Mouse (Mus musculus) embryonic facial prominence, embryonic 13.5 days (tissue): ENCODE measurements around the gene Dhrs1. TPM values are rescaled to one million over a fixed set of nuclear protein-coding genes. Genes with fewer than 3 reads are reported as not detected.
A peak's percentile ranks its signal among the peaks of the same experiment; 100 is the strongest.

Source experiments
- ATAC-seq: fragments of 200-750 bp; cut with Nextera tagmentation; 2 replicates; pipeline ENCODE4 v1.8.0; 2017; ENCODE audit warnings: low read depth; ENCODE audit not compliant: insufficient number of reproducible peaks, insufficient read depth, low FRiP score, low TSS enrichment
- H3K27ac ChIP-seq: fragments of 300-500 bp; sonication (generic); 2 replicates; pipeline ENCODE4 v1.5.1; 2015; ENCODE audit warnings: moderate library complexity, mild to moderate bottlenecking, inconsistent platforms
- H3K27me3 ChIP-seq: fragments of 300-500 bp; sonication (generic); 2 replicates; pipeline ENCODE4 v1.6.1; 2015; ENCODE audit warnings: mild to moderate bottlenecking, inconsistent platforms
- H3K36me3 ChIP-seq: fragments of 300-500 bp; sonication (generic); 2 replicates; pipeline ENCODE4 v1.6.1; 2015; ENCODE audit warnings: mild to moderate bottlenecking, inconsistent platforms
- H3K4me1 ChIP-seq: fragments of 300-500 bp; sonication (generic); 2 replicates; pipeline ENCODE4 v1.6.1; 2015; ENCODE audit warnings: inconsistent platforms
- H3K4me2 ChIP-seq: fragments of 300-500 bp; sonication (generic); 2 replicates; pipeline ENCODE4 v1.6.1; 2015; ENCODE audit warnings: moderate library complexity, mild to moderate bottlenecking, inconsistent platforms
- H3K4me3 ChIP-seq: fragments of 300-500 bp; sonication (generic); 2 replicates; pipeline ENCODE4 v1.5.1; 2015; ENCODE audit warnings: mild to moderate bottlenecking, inconsistent platforms
- H3K9ac ChIP-seq: fragments of 300-500 bp; sonication (generic); 2 replicates; pipeline ENCODE4 v1.6.1; 2015; ENCODE audit warnings: mild to moderate bottlenecking, inconsistent platforms
- H3K9me3 ChIP-seq: fragments of 300-500 bp; sonication (generic); 2 replicates; pipeline ENCODE4 v1.6.1; 2016; ENCODE audit warnings: inconsistent platforms
- WGBS: fragments of 180-500 bp; shearing (Covaris S2); methylation state at CpG from one replicate; pipeline ENCODE4 v1.1.7; 2015; ENCODE audit warnings: mixed read lengths; 5-methylcytosine and 5-hydroxymethylcytosine counted together
- polyA plus RNA-seq: library from polyadenylated mRNA; unstranded; fragments of >200 nt; fragmentation: Nextera tagmentation; extraction: Ambion mirVana; gene quantifications from 2 replicates; pipeline ENCODE4 v1.2.1, GENCODE M21; 2015

The Dhrs1 gene
- polyA plus RNA-seq: 84.5 and 102 TPM in 2 replicates

DNA sequence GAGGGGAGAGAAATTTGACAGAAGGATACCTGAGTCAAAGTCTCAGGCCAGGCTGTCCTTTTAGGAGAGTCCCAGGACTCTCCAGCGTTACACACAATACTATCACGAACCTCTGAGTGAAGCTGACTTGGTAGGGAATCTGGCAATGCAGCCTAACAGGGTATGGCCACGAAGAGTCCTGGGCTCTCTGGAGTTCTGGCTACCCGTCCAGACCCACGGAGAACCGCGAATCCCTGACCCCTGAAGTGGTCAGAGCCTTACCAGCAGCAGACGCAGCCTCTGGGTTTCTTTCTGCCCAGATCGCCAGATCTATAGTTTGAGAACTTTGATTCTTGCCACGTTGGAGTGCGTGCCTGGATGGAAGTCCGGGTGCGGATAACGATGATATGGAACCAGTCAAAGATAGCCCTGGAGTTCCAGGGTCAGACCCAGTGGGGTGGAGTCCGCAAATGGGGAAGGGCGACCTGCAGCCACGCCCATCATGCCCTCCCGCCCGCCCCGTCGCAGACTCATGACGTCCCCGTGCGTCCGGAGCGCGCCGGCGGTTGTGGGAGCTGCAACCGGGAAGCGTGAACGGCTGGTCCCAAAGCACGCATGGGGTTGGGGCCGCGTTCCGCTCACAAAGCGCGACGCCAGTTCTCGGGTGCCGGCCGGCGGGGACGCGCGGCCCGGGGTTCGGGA, at the start of gene Dhrs1, which contains the start of gene Nop9:
Dhrs1 (minus strand) TSS at position 511 of the 681 bp plus-strand sequence.
Nop9 (plus strand) TSS at position 514 of the 681 bp plus-strand sequence.
- Histone ChIP-seq H3K4me2 (peak within 1 kb of the TSS; percentile 99), H3K36me3 (peaks cover 43% of the 10 kb centered on the region), H3K9me3 (no peaks in the 10 kb centered on the region), H3K9ac (peak within 1 kb of the TSS; percentile 87), H3K4me3 (peak within 1 kb of the TSS; percentile 89), H3K27ac (peak within 1 kb of the TSS; percentile 71), H3K27me3 (no peaks in the 10 kb centered on the region), H3K4me1 (peaks cover 33% of the 10 kb centered on the region)
- WGBS: 1% methylated on average over 47 of the region's 48 CpGs
- peak; percentile 57 for ATAC-seq

- H3K4me3 ChIP-seq: no peak overlapping the region
- H3K27me3 ChIP-seq: peaks cover 7% of the 10 kb centered on the region
- no peak overlapping the region for H3K9ac ChIP-seq
- no peaks in the 10 kb centered on the region for H3K9me3 ChIP-seq
- no peak overlapping the region for H3K4me2 ChIP-seq
- H3K36me3 ChIP-seq: no peaks in the 10 kb centered on the region
- no peak for ATAC-seq
- WGBS: 60% methylated on average over 2 of the region's 2 CpGs
- no peak overlapping the region for H3K27ac ChIP-seq
- peaks cover 3% of the 10 kb centered on the region; the same call in 1 of the 2 replicates for H3K4me1 ChIP-seq
These were observed 48.5 kb upstream of the Dhrs1 start for GRCm38 (mm10) chr14:55793946-55794345.

GRCm38 (mm10) chr14:55793461-55793860, 48.0 kb upstream of the Dhrs1 start:
- Histone ChIP-seq H3K9ac (no peak overlapping the region), H3K4me3 (no peak overlapping the region), H3K27me3 (peaks cover 9% of the 10 kb centered on the region), H3K27ac (no peak overlapping the region), H3K9me3 (no peaks in the 10 kb centered on the region), H3K4me2 (no peak overlapping the region), H3K36me3 (no peaks in the 10 kb centered on the region), H3K4me1 (peaks cover 4% of the 10 kb centered on the region; the same call in 1 of the 2 replicates)
- WGBS: 67% methylated on average over 2 of the region's 2 CpGs
- no peak for ATAC-seq

DNA sequence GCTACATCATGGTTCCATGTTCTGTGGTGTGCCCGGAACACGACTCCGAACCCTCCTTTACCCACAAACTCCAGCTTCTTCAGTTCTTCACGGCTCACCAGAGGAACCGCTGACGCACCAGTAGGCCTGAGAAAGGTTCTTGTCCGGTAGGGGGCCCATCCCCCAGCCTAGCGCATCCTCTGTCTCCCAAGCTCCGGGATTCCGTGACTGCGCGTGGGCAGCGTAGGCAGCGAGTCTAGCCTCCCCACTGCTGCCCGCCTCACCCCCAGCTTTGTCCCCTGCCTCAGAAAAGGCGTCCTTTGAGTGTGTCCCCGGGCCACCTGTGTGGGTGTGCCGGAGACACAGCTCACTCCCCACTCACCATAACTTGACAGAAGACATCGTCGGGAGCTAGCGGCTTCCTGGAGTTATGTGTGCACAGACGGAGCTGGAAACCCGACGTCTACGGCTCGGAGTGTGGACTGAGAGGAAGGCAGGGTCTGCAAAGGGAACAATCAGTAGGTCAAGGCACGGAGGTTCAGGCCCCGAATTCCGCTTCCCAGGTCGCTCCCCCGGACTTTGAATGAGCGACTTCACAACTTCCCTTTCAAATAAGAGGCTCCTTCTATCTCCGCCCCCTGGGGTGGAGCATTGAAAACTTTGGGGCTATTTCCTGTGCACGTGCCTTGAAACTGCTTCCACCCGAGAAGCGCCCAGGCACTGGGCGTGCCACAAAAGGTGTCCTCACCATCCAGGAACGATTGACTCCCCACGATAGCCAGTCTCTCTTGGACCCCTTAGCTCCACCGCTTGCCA, 43.0 kb upstream of the Dhrs1 start, which contains the start of gene Ripk3:
Ripk3 (minus strand) TSS at position 610 of the 795 bp plus-strand sequence.
- H3K27ac ChIP-seq: no peak within 1 kb of the TSS
- ATAC-seq: no peak

DNA sequence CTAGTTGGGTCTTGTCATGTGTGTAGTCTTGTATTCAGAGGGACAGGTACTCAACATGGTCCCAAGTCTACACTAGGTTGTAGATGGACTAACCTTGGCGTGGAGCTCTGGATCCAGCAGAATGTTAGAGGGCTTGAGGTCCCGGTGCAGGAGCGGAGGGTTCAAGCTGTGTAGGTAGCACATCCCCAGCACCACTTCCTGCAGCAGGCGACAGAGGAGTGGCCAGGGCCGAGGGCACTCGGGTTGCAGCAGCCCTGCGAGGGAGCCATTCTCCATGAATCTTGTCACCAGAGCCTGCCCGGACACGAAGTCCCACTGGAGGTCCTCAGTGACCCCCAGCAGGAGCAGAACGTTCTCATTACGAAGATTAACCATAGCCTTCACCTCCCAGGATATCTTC, 42.2 kb upstream of the Dhrs1 start:
- Histone ChIP-seq H3K4me1 (peaks cover 20% of the 10 kb centered on the region), H3K4me3 (peak overlapping the region; percentile 56), H3K9me3 (no peaks in the 10 kb centered on the region), H3K4me2 (peak overlapping the region; percentile 91), H3K36me3 (peaks cover 6% of the 10 kb centered on the region), H3K27me3 (peaks cover 60% of the 10 kb centered on the region), H3K9ac (peak overlapping the region; percentile 71), H3K27ac (no peak overlapping the region)
- 40% methylated on average over 11 of the region's 11 CpGs for WGBS
- no peak for ATAC-seq

More for the DNA sequence above, 43.0 kb upstream of the Dhrs1 start, which contains the start of gene Ripk3:
- Histone ChIP-seq H3K9me3 (no peaks in the 10 kb centered on the region), H3K27me3 (peaks cover 58% of the 10 kb centered on the region), H3K9ac (peak within 1 kb of the TSS; percentile 71), H3K4me3 (peak within 1 kb of the TSS; percentile 56), H3K36me3 (peaks cover 6% of the 10 kb centered on the region), H3K4me1 (peaks cover 16% of the 10 kb centered on the region), H3K4me2 (peak within 1 kb of the TSS; percentile 91)
- 4% methylated on average over 40 of the region's 40 CpGs for WGBS

- H3K4me3 ChIP-seq: no peak overlapping the region
- H3K4me1 ChIP-seq: peaks cover 41% of the 10 kb centered on the region
- ATAC-seq: no peak
- WGBS: 25% methylated on average over 6 of the region's 6 CpGs
- no peak overlapping the region for H3K4me2 ChIP-seq
- no peaks in the 10 kb centered on the region for H3K9me3 ChIP-seq
- peaks cover 6% of the 10 kb centered on the region for H3K36me3 ChIP-seq
- no peak overlapping the region for H3K9ac ChIP-seq
- H3K27me3 ChIP-seq: peaks cover 64% of the 10 kb centered on the region
- no peak overlapping the region for H3K27ac ChIP-seq
These were observed 39.7 kb upstream of the Dhrs1 start for GRCm38 (mm10) chr14:55785195-55785594.

GRCm38 (mm10) chr14:55783958-55784235, 38.4 kb upstream of the Dhrs1 start, which contains the start of gene Adcy4:
TSS of gene Adcy4 (minus strand) at chr14:55784095.
- H3K9ac ChIP-seq: peak within 1 kb of the TSS; percentile 75
- H3K4me3 ChIP-seq: peak within 1 kb of the TSS; percentile 55
- no peaks in the 10 kb centered on the region for H3K9me3 ChIP-seq
- peak within 1 kb of the TSS; percentile 89 for H3K27ac ChIP-seq
- H3K36me3 ChIP-seq: peaks cover 13% of the 10 kb centered on the region
- H3K27me3 ChIP-seq: peaks cover 59% of the 10 kb centered on the region
- peaks cover 41% of the 10 kb centered on the region for H3K4me1 ChIP-seq
- peak within 1 kb of the TSS; percentile 87 for H3K4me2 ChIP-seq
- no peak for ATAC-seq
- WGBS: 4% methylated on average over 13 of the region's 13 CpGs

DNA sequence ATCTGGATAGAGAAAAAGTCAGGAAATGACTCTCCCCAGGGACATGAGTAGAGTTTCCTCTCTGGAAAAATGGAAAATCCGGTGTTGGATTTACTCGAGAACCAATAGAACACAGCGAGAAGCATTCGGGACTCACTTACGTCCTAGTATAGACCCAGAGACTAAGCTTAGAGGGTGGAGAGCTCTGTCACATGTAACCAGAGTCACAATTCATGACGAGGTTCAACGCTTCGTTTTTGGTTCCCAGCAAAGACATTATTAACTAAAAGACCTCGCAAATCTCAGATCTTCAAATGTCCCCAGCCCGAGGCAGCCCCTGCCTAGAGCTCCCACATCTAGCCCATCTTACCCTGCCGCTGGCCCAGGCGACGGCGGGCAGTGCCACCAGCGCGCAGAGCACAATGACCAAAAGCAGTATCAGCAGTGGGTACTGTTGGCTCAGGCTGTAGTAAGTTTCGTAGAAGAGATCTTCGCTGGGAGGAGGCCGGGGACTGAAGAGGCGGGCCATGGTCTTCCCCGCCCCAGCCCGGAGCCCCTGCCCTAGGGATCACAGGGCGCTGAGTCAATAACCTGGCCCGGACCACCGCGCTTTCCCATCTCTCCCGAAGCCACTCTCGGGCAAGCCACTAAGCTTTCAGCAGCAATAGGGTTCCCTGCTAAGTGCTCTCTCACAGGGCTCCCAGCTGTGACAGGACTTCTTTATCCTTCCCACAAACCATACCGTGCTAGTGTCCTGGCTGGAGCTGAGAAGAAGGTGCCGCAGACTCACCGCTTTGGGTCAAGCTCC, 37.9 kb upstream of the Dhrs1 start:
- Histone ChIP-seq H3K4me1 (peaks cover 40% of the 10 kb centered on the region), H3K27me3 (peaks cover 56% of the 10 kb centered on the region), H3K4me3 (peak overlapping the region; percentile 55), H3K9me3 (no peaks in the 10 kb centered on the region), H3K27ac (peak overlapping the region; percentile 89), H3K4me2 (peak overlapping the region; percentile 87), H3K9ac (peak overlapping the region; percentile 75), H3K36me3 (peaks cover 18% of the 10 kb centered on the region)
- 0 out of 2 replicates have a peak, but pooled peaks have one; percentile 34 for ATAC-seq
- WGBS: 1% methylated on average over 31 of the region's 31 CpGs

- WGBS: 39% methylated on average over 9 of the region's 9 CpGs
- Histone ChIP-seq H3K36me3 (peaks cover 27% of the 10 kb centered on the region), H3K4me3 (peak overlapping the region; percentile 55), H3K4me1 (peaks cover 31% of the 10 kb centered on the region), H3K9me3 (no peaks in the 10 kb centered on the region), H3K27me3 (peaks cover 47% of the 10 kb centered on the region), H3K9ac (peak overlapping the region; percentile 75), H3K27ac (peak overlapping the region; percentile 89), H3K4me2 (peak overlapping the region; percentile 87)
- ATAC-seq: no peak
These were observed 37.0 kb upstream of the Dhrs1 start for GRCm38 (mm10) chr14:55782361-55782960.

GRCm38 (mm10) chr14:55781310-55781709, 35.8 kb upstream of the Dhrs1 start:
- H3K9me3 ChIP-seq: no peaks in the 10 kb centered on the region
- 10% methylated on average over 14 of the region's 14 CpGs for WGBS
- H3K4me2 ChIP-seq: peak overlapping the region; percentile 87
- 0 out of 2 replicates have a peak, but pooled peaks have one; percentile 22 for ATAC-seq
- H3K9ac ChIP-seq: 0 out of 2 replicates have a peak overlapping the region, but pooled peaks have one; percentile 55
- H3K4me1 ChIP-seq: peaks cover 31% of the 10 kb centered on the region
- H3K27ac ChIP-seq: peak overlapping the region; percentile 28; the same call in 1 of the 2 replicates
- peak overlapping the region; percentile 55 for H3K4me3 ChIP-seq
- H3K27me3 ChIP-seq: peaks cover 36% of the 10 kb centered on the region
- peaks cover 32% of the 10 kb centered on the region for H3K36me3 ChIP-seq
